Mouse (Mus musculus): ENCODE results near the gene Gli2.

- TF ChIP-seq CTCF (IDR thresholded peaks at IDR 0.05; ENCODE audit: borderline replicate concordance, insufficient read depth, low read length) (no peak), POLR2A (IDR thresholded peaks at IDR 0.05; ENCODE audit: low read depth, low read length) (no peak)
Measured at GRCm38 (mm10) chr1:119077933-119078332, 24.5 kb upstream of the Gli2 start.
